Mouse (Mus musculus) lung, adult 2 months (tissue): Measurements from ENCODE around the gene Ncor1. TPM values are rescaled to one million over a fixed set of nuclear protein-coding genes. Genes with fewer than 3 reads are reported as not detected.
"Not testable (repeated sequence)": the region's sequence is repeated elsewhere in the genome, so short reads cannot be mapped to it uniquely, and the experiment has no call there.

Experiments used
- DNase-seq: peaks from one replicate; pipeline ENCODE4 v3.0.0; 2022
- H3K4me1 ChIP-seq: fragments of 200-500 bp; 2 replicates; pipeline ENCODE4 v1.6.1; 2011; ENCODE audit warnings: low read length; ENCODE audit not compliant: control insufficient read depth, insufficient read depth
- H3K4me3 ChIP-seq: fragments of 200-500 bp; replicated peaks from 2 replicates; pipeline ENCODE3; 2011; ENCODE audit warnings: low read depth, mild to moderate bottlenecking, control low read depth, low read length; ENCODE audit errors: extremely low read depth
- CTCF ChIP-seq: fragments of 200-500 bp; IDR thresholded peaks from 2 replicates; pipeline ENCODE4 v1.5.1; 2011; ENCODE audit warnings: mild to moderate bottlenecking, low read length, control low read depth; ENCODE audit not compliant: insufficient read depth
- POLR2A ChIP-seq: fragments of 200-500 bp; IDR thresholded peaks from 2 replicates; pipeline ENCODE4 v1.6.1; 2011; ENCODE audit warnings: low read depth, mild to moderate bottlenecking, control low read depth, low read length, borderline replicate concordance; ENCODE audit errors: extremely low read depth
- WGBS: fragments of 180-500 bp; shearing (Covaris S2); methylation state at CpG from one replicate; pipeline ENCODE4 v1.1.7; 2018; 5-methylcytosine and 5-hydroxymethylcytosine counted together
- polyA plus RNA-seq: library from polyadenylated mRNA; depleted of rRNA; stranded (reverse); fragments of >200 nt; gene quantifications from 2 replicates; pipeline ENCODE4 v1.2.3, GENCODE M21; 2012

The Ncor1 gene
- polyA plus RNA-seq, 1 experiment, result 92.5 TPM

- TF ChIP-seq CTCF, result no peak
- TF ChIP-seq POLR2A, result no peak
- WGBS, result 73% methylated on average over 2 of the region's 2 CpGs
These were observed 5.0 kb upstream of the Ncor1 start for GRCm38 (mm10) chr11:62463225-62463915.

GRCm38 (mm10) chr11:62462529-62462928, 4.2 kb upstream of the Ncor1 start:
- not testable (repeated sequence) for DNase-seq, H3K4me1 ChIP-seq, H3K4me3 ChIP-seq
- WGBS, result 87% methylated on average over 1 of the region's 1 CpGs

More at GRCm38 (mm10) chr11:62463225-62463915, 5.0 kb upstream of the Ncor1 start:
- DNase-seq, result no peak
- Histone ChIP-seq H3K4me3 (no peak overlapping the region), H3K4me1 (no peaks in the 10 kb centered on the region)

- peak overlapping the region; percentile 95 for H3K4me3 ChIP-seq
- TF ChIP-seq CTCF, result no peak
- no peak for DNase-seq
- 3% methylated on average over 9 of the region's 9 CpGs for WGBS
- H3K4me1 ChIP-seq, result peaks cover 3% of the 10 kb centered on the region; the same call in 1 of the 2 replicates
These were observed 439 bp upstream of the Ncor1 start for GRCm38 (mm10) chr11:62458780-62459179.

GRCm38 (mm10) chr11:62457891-62458270, 460 bp downstream of the Ncor1 start:
- no peak for TF ChIP-seq CTCF
- TF ChIP-seq POLR2A, result no peak
- no peak for DNase-seq
- Histone ChIP-seq H3K4me1 (peaks cover 3% of the 10 kb centered on the region; the same call in 1 of the 2 replicates), H3K4me3 (peak overlapping the region; percentile 95)
- WGBS, result under 1% methylated on average over 18 of the region's 18 CpGs

- peak; percentile 87 for DNase-seq
- peak; percentile 96; the same call in 1 of the 2 replicates for TF ChIP-seq POLR2A
- no peak for TF ChIP-seq CTCF
- WGBS, result under 1% methylated on average over 69 of the region's 73 CpGs
- peaks cover 3% of the 10 kb centered on the region; the same call in 1 of the 2 replicates for H3K4me1 ChIP-seq
- peak overlapping the region; percentile 95 for H3K4me3 ChIP-seq
These were observed 975 bp downstream of the Ncor1 start for GRCm38 (mm10) chr11:62457241-62457890.

- H3K4me3 ChIP-seq, result peak overlapping the region; percentile 95
- H3K4me1 ChIP-seq, result peaks cover 3% of the 10 kb centered on the region; the same call in 1 of the 2 replicates
- peak; percentile 24; the same call in 1 of the 2 replicates for TF ChIP-seq CTCF
- TF ChIP-seq POLR2A, result peak; percentile 65; the same call in 1 of the 2 replicates
- DNase-seq, result peak; percentile 75
- under 1% methylated on average over 42 of the region's 42 CpGs for WGBS
These were observed 1.7 kb downstream of the Ncor1 start for GRCm38 (mm10) chr11:62456483-62457172.

GRCm38 (mm10) chr11:62456021-62456482, 2.3 kb downstream of the Ncor1 start:
- WGBS, result 2% methylated on average over 3 of the region's 3 CpGs
- no peak for DNase-seq
- TF ChIP-seq CTCF, result no peak
- Histone ChIP-seq H3K4me3 (peak overlapping the region; percentile 63), H3K4me1 (peaks cover 3% of the 10 kb centered on the region; the same call in 1 of the 2 replicates)

GRCm38 (mm10) chr11:62455193-62455592, 3.1 kb downstream of the Ncor1 start:
- no peak for DNase-seq
- Histone ChIP-seq H3K4me3 (no peak overlapping the region), H3K4me1 (peaks cover 3% of the 10 kb centered on the region; the same call in 1 of the 2 replicates)
- TF ChIP-seq CTCF (no peak), POLR2A (no peak)
- WGBS, result 33% methylated on average over 1 of the region's 1 CpGs

- no peak for DNase-seq
- Histone ChIP-seq H3K4me3 (no peak overlapping the region), H3K4me1 (no peaks in the 10 kb centered on the region; the same call in 1 of the 2 replicates)
- 86% methylated on average over 6 of the region's 6 CpGs for WGBS
- TF ChIP-seq CTCF (no peak), POLR2A (no peak)
These were observed 9.4 kb downstream of the Ncor1 start for GRCm38 (mm10) chr11:62448971-62449370.

GRCm38 (mm10) chr11:62445799-62446198, 12.5 kb downstream of the Ncor1 start:
- DNase-seq, result no peak
- 80% methylated on average over 3 of the region's 3 CpGs for WGBS
- no peak for TF ChIP-seq CTCF
- TF ChIP-seq POLR2A, result no peak
- Histone ChIP-seq H3K4me1 (no peaks in the 10 kb centered on the region; the same call in 1 of the 2 replicates), H3K4me3 (no peak overlapping the region)
